Mouse (Mus musculus): ENCODE measurements around the gene Eif4ebp2. TPM values are rescaled to one million over a fixed set of nuclear protein-coding genes. Genes with fewer than 3 reads are reported as not detected.

Eif4ebp2 gene
- total RNA-seq, 2 experiments from 2014 or later, result 47.6 to 57.0 TPM

GRCm38 (mm10) chr10:61409776-61410175 is 42.7 kb downstream of the Eif4ebp2 start:
- H3K4me3 ChIP-seq, result no peak overlapping the region
- TF ChIP-seq CTCF (conservative IDR thresholded peaks at IDR 0.05), result no peak
- H3K27ac ChIP-seq, result no peak overlapping the region
- no peak for DNase-seq (ENCODE audit: low spot score in 2 of 2)

GRCm38 (mm10) chr10:61405958-61406357 is 46.5 kb downstream of the Eif4ebp2 start:
- no peak overlapping the region for H3K4me3 ChIP-seq
- no peak for TF ChIP-seq CTCF (conservative IDR thresholded peaks at IDR 0.05)
- no peak for DNase-seq (ENCODE audit: low spot score in 2 of 2)
- H3K27ac ChIP-seq, result no peak overlapping the region

GRCm38 (mm10) chr10:61402911-61403310 is 49.5 kb downstream of the Eif4ebp2 start:
- Histone ChIP-seq H3K4me3 (no peak overlapping the region), H3K27ac (no peak overlapping the region)
- no peak for TF ChIP-seq CTCF (conservative IDR thresholded peaks at IDR 0.05)
- DNase-seq (ENCODE audit: low spot score in 2 of 2), result no peak

GRCm38 (mm10) chr10:61402480-61402879 is 50.0 kb downstream of the Eif4ebp2 start:
- no peak overlapping the region for H3K4me3 ChIP-seq
- no peak overlapping the region for H3K27ac ChIP-seq
- TF ChIP-seq CTCF (conservative IDR thresholded peaks at IDR 0.05), result peak; percentile 32; the same call in 1 of the 2 replicates
- DNase-seq (ENCODE audit: low spot score in 2 of 2), result no peak

GRCm38 (mm10) chr10:61400407-61400806 is 52.1 kb downstream of the Eif4ebp2 start:
- TF ChIP-seq CTCF (conservative IDR thresholded peaks at IDR 0.05), result no peak
- Histone ChIP-seq H3K4me3 (no peak overlapping the region), H3K27ac (no peak overlapping the region)
- DNase-seq (ENCODE audit: low spot score in 2 of 2), result no peak

GRCm38 (mm10) chr10:61399156-61399734 is 53.2 kb downstream of the Eif4ebp2 start:
- TF ChIP-seq CTCF (conservative IDR thresholded peaks at IDR 0.05), result peak; percentile 94
- DNase-seq (ENCODE audit: low spot score in 2 of 2), result peak; percentile 66 to 78
- H3K27ac ChIP-seq, result no peak overlapping the region
- no peak overlapping the region for H3K4me3 ChIP-seq

GRCm38 (mm10) chr10:61398125-61398524 is 54.3 kb downstream of the Eif4ebp2 start:
- H3K4me3 ChIP-seq, result no peak overlapping the region
- DNase-seq (ENCODE audit: low spot score in 2 of 2), result no peak
- H3K27ac ChIP-seq, result no peak overlapping the region
- TF ChIP-seq CTCF (conservative IDR thresholded peaks at IDR 0.05), result no peak

GRCm38 (mm10) chr10:61394476-61395136 is 57.9 kb downstream of the Eif4ebp2 start:
- Histone ChIP-seq H3K4me3 (no peak overlapping the region), H3K27ac (no peak overlapping the region)
- DNase-seq (ENCODE audit: low spot score in 2 of 2), result no peak
- TF ChIP-seq CTCF (conservative IDR thresholded peaks at IDR 0.05), result no peak

GRCm38 (mm10) chr10:61392584-61392983 is 59.9 kb downstream of the Eif4ebp2 start:
- DNase-seq (ENCODE audit: low spot score in 2 of 2), result no peak
- no peak overlapping the region for H3K27ac ChIP-seq
- H3K4me3 ChIP-seq, result no peak overlapping the region
- TF ChIP-seq CTCF (conservative IDR thresholded peaks at IDR 0.05), result no peak

GRCm38 (mm10) chr10:61390148-61390547 is 62.3 kb downstream of the Eif4ebp2 start:
- Histone ChIP-seq H3K27ac (no peak overlapping the region), H3K4me3 (no peak overlapping the region)
- no peak for TF ChIP-seq CTCF (conservative IDR thresholded peaks at IDR 0.05)
- no peak for DNase-seq (ENCODE audit: low spot score in 2 of 2)

- no peak for TF ChIP-seq CTCF (conservative IDR thresholded peaks at IDR 0.05)
- Histone ChIP-seq H3K4me3 (0 out of 2 replicates have a peak overlapping the region, but pooled peaks have one; percentile 4), H3K27ac (peak overlapping the region; percentile 55; the same call in 1 of the 2 replicates)
- DNase-seq (ENCODE audit: low spot score in 2 of 2), result no peak
These were observed 63.4 kb downstream of the Eif4ebp2 start for GRCm38 (mm10) chr10:61389020-61389419.

GRCm38 (mm10) chr10:61386284-61386683 is 66.2 kb downstream of the Eif4ebp2 start:
- no peak overlapping the region for H3K27ac ChIP-seq
- no peak overlapping the region for H3K4me3 ChIP-seq
- TF ChIP-seq CTCF (conservative IDR thresholded peaks at IDR 0.05), result no peak
- DNase-seq (ENCODE audit: low spot score in 2 of 2), result no peak

GRCm38 (mm10) chr10:61385174-61385573 is 67.3 kb downstream of the Eif4ebp2 start:
- no peak for DNase-seq (ENCODE audit: low spot score in 2 of 2)
- TF ChIP-seq CTCF (conservative IDR thresholded peaks at IDR 0.05), result no peak
- no peak overlapping the region for H3K4me3 ChIP-seq
- H3K27ac ChIP-seq, result no peak overlapping the region

- Histone ChIP-seq H3K4me3 (peak overlapping the region; percentile 86), H3K27ac (peak overlapping the region; percentile 89)
- no peak for DNase-seq (ENCODE audit: low spot score in 2 of 2)
- TF ChIP-seq CTCF (conservative IDR thresholded peaks at IDR 0.05), result no peak
These were observed 68.8 kb downstream of the Eif4ebp2 start for GRCm38 (mm10) chr10:61383715-61384047.

Data from layer of hippocampus, adult 2 months (tissue).